In genomic region chr2:57116366-57117200, GRCm38 (mm10) we compare ENCODE assay signal across 8 mouse cellular contexts. TPM values are rescaled to one million over a fixed set of nuclear protein-coding genes. Genes with fewer than 3 reads are reported as not detected.
DNase-seq lines count a peak whose midpoint lies in the region; TF ChIP-seq lines count a peak whose summit lies in the region.

No protein-coding gene starts in this region.

- no peak for TF ChIP-seq POLR2A in spleen, adult 2 months (IDR thresholded peaks at IDR 0.05; ENCODE audit: low read depth, low read length)
- TF ChIP-seq POLR2A in cortical plate, adult 2 months (IDR thresholded peaks at IDR 0.05; ENCODE audit: extremely low read depth, insufficient read depth, low read length), result 0 out of 2 replicates have a peak, but pooled peaks have one; percentile 39

- peaks cover 28% of the 10 kb centered on the region for H3K27me3 ChIP-seq in spleen, adult 2 months (ENCODE audit: control insufficient read depth, insufficient read depth, low read length)
- H3K27me3 ChIP-seq in midbrain, embryonic 10.5 days (ENCODE audit: low read depth, poor library complexity, severe bottlenecking), result peaks cover 49% of the 10 kb centered on the region

- peak overlapping the region; percentile 67 for H3K4me3 ChIP-seq in spleen, adult 2 months (ENCODE audit: extremely low read depth, insufficient read depth, insufficient read length)
- peak overlapping the region; percentile 59 for H3K4me3 ChIP-seq in cortical plate, adult 2 months (ENCODE audit: insufficient read depth, low read length)
- H3K4me3 ChIP-seq in midbrain, embryonic 10.5 days, result peak overlapping the region; percentile 92

- H3K36me3 ChIP-seq in spleen, adult 2 months (ENCODE audit: control insufficient read depth, insufficient read depth, low read length), result no peaks in the 10 kb centered on the region
- H3K36me3 ChIP-seq in midbrain, embryonic 10.5 days, result 0 out of 2 replicates have a peak, but pooled peaks cover 4% of the 10 kb centered on the region

- peak overlapping the region; percentile 14; the same call in 1 of the 2 replicates for H3K27ac ChIP-seq in spleen, adult 2 months (ENCODE audit: insufficient read depth, low read length)
- peak overlapping the region; percentile 75 for H3K27ac ChIP-seq in cortical plate, adult 2 months (ENCODE audit: insufficient read depth, low read length)
- peak overlapping the region; percentile 85 for H3K27ac ChIP-seq in midbrain, embryonic 10.5 days (replicated peaks)

- DNase-seq in spleen, adult 2 months (ENCODE audit: low read depth in 1 of 2, low spot score in 2 of 2), result no peak
- DNase-seq in spleen, postnatal 14 days (ENCODE audit: low spot score in 2 of 2), result no peak
- DNase-seq in gastrocnemius, postnatal 14 days, result peak; percentile 81
- peak; percentile 82 for DNase-seq in induced T-regulatory cell, adult 2 months (ENCODE audit: low read depth)
- peak; percentile 61 for DNase-seq in left cerebral cortex, postnatal 4 days
- peak; percentile 79 for DNase-seq in midbrain, embryonic 10.5 days (ENCODE audit: low spot score)
- DNase-seq in right cerebral cortex, postnatal 4 days, result peak; percentile 54

- intact Hi-C loops in gastrocnemius, postnatal 14 days (cut with DNase I; ENCODE audit: low total_unique reads), result no loop called here
- intact Hi-C loops in left cerebral cortex, postnatal 4 days (cut with DNase I), result loop anchor here (5.0 to 10.0 kb wide), 3 partner anchors 718 to 999 kb away; no protein-coding TSS in a partner anchor

- 0 out of 2 replicates have a peak, but pooled peaks cover 3% of the 10 kb centered on the region for H3K9me3 ChIP-seq in midbrain, embryonic 10.5 days (replicated peaks)

- H3K4me1 ChIP-seq in spleen, adult 2 months (ENCODE audit: control insufficient read depth, insufficient read depth, insufficient read length), result peaks cover 8% of the 10 kb centered on the region; the same call in 1 of the 2 replicates
- no peaks in the 10 kb centered on the region for H3K4me1 ChIP-seq in cortical plate, adult 2 months (ENCODE audit: control insufficient read depth, insufficient read depth, low read length)
- H3K4me1 ChIP-seq in midbrain, embryonic 10.5 days, result peaks cover 59% of the 10 kb centered on the region

- WGBS in spleen, adult 2 months, result under 1% methylated on average over 47 of the region's 47 CpGs
- under 1% methylated on average over 47 of the region's 47 CpGs for WGBS in midbrain, embryonic 10.5 days

- TF ChIP-seq CTCF in spleen, adult 2 months (IDR thresholded peaks at IDR 0.05; ENCODE audit: extremely low read depth, insufficient read depth, insufficient read length, insufficient replicate concordance), result no peak
- no peak for TF ChIP-seq CTCF in cortical plate, adult 2 months (IDR thresholded peaks at IDR 0.05; ENCODE audit: extremely low read depth, insufficient read depth, low read length)

RNA-seq across cellular contexts. Expression of gene Nr4a2, which starts 7.2 kb away (rescaled TPM):
- 0.61 and 1.4 TPM in 2 replicates for polyA plus RNA-seq in spleen, adult 2 months (2012; rRNA removed)
- 11.0 and 21.5 TPM in 2 replicates for polyA plus RNA-seq in cortical plate, adult 2 months (2012; rRNA removed)
- total RNA-seq in gastrocnemius, postnatal 14 days (2021), result 1 to 10 TPM; 1.2 to 1.7 TPM
- total RNA-seq in left cerebral cortex, postnatal 4 days (2021), result 10 to 100 TPM; 78.0 to 87.9 TPM
- 6.9 and 13.8 TPM in 2 replicates for polyA plus RNA-seq in midbrain, embryonic 10.5 days (2016; fragmentation: Nextera tagmentation; extraction: Ambion mirVana)

Comparison
In these comparisons a context has a peak if more than half of its experiments do, and no peak if none do; other contexts are left out.
1. DNase-seq: peak in gastrocnemius, postnatal 14 days (single experiment), induced T-regulatory cell, adult 2 months (single experiment), left cerebral cortex, postnatal 4 days (single experiment), midbrain, embryonic 10.5 days (single experiment) and right cerebral cortex, postnatal 4 days (single experiment); none in spleen, adult 2 months (0 of 2) and spleen, postnatal 14 days (0 of 2).
2. H3K27ac ChIP-seq: peak in every context shown above with its lines; median percentile 85 in midbrain, embryonic 10.5 days; 75 in cortical plate, adult 2 months; 14 in spleen, adult 2 months.
3. Peak in every context shown above with its lines, with median percentiles within 50 percentile points of each other: H3K4me3 ChIP-seq.